Mouse (Mus musculus): ENCODE measurements at regions not wholly inside any gene's neighbourhood (a gene's known extent, or its start where the extent isn't known, plus 50 kb on each side); places are given as distances from the start of the nearest gene placed in this dataset.

- H3K4me2 ChIP-seq (replicated peaks; ENCODE audit: low read depth, low read length), result no peak overlapping the region
- H3K36me3 ChIP-seq (ENCODE audit: insufficient read depth, low read length), result no peaks in the 10 kb centered on the region
- no peak overlapping the region for H3K9ac ChIP-seq (replicated peaks; ENCODE audit: low read depth)
- no peak overlapping the region for H3K27ac ChIP-seq (ENCODE audit: low read length)
- TF ChIP-seq CTCF (IDR thresholded peaks at IDR 0.05) (no peak), EP300 (IDR thresholded peaks at IDR 0.05) (no peak; the same call in 1 of the 2 replicates)
- no peaks in the 10 kb centered on the region for H3K9me3 ChIP-seq (ENCODE audit: low read length)
- DNase-seq (ENCODE audit: low spot score), result peak; percentile 48
- 42% methylated on average over 6 of the region's 6 CpGs for WGBS
- no peaks in the 10 kb centered on the region for H3K27me3 ChIP-seq (replicated peaks; ENCODE audit: insufficient read depth, low read length)
- no peaks in the 10 kb centered on the region for H3K4me1 ChIP-seq (ENCODE audit: insufficient read depth, low read depth, low read length)
- H3K4me3 ChIP-seq (ENCODE audit: low read depth, low read length), result no peak overlapping the region
- peak; percentile 79 for ATAC-seq
These were observed 257.4 kb upstream of the Zpld1 start for GRCm38 (mm10) chr16:55555224-55555623.

DNA sequence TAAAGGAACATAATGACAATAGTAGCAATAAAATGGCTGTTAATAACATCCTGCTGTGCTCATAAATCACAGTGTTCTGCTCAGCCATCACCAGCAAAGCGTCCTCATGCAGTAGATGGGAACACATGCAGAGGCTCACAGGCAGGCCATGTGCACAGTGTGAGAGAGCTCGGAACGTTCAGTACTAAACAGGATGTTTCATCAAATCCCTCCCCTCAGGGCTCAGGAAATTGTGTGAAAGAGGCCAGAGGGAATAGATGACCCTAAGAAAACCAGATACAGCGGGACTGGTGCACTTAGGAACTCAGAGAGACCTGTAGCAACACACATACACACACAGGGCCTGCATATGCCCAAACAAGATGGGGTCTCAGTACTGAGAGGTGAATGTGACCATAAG lies 256.1 kb upstream of the Zpld1 start:
- ATAC-seq (peak; percentile 53; the same call in 1 of the 2 replicates), DNase-seq (ENCODE audit: low spot score) (no peak)
- Histone ChIP-seq H3K4me2 (replicated peaks; ENCODE audit: low read depth, low read length) (no peak overlapping the region), H3K36me3 (ENCODE audit: insufficient read depth, low read length) (no peaks in the 10 kb centered on the region), H3K9ac (replicated peaks; ENCODE audit: low read depth) (no peak overlapping the region), H3K4me3 (ENCODE audit: low read depth, low read length) (no peak overlapping the region), H3K4me1 (ENCODE audit: insufficient read depth, low read depth, low read length) (no peaks in the 10 kb centered on the region), H3K9me3 (ENCODE audit: low read length) (no peaks in the 10 kb centered on the region), H3K27me3 (replicated peaks; ENCODE audit: insufficient read depth, low read length) (no peaks in the 10 kb centered on the region), H3K27ac (ENCODE audit: low read length) (no peak overlapping the region)
- WGBS, result 63% methylated on average over 4 of the region's 4 CpGs
- TF ChIP-seq CTCF (IDR thresholded peaks at IDR 0.05) (no peak), EP300 (IDR thresholded peaks at IDR 0.05) (peak; percentile 66)

DNA sequence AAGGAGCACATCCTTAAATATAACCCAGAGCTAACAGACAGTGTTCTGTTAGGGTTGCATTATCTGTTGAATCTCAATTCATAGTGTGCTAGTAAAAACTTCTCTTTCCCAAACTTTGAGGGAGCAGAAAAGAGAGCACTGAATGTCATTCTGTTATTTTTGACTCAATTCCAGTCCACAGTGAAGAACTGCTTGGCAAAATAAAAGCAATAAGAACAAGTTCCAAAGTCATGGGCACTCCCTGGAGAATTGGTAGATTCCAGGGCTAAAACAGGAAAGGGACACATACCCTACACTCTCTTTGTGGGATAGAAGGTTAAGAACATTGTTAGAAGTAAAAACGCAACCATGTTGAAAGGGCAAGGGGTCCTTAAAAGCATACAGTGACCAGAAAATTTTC lies 253.6 kb upstream of the Zpld1 start:
- Histone ChIP-seq H3K4me1 (ENCODE audit: insufficient read depth, low read depth, low read length) (no peaks in the 10 kb centered on the region), H3K4me3 (ENCODE audit: low read depth, low read length) (no peak overlapping the region), H3K27me3 (replicated peaks; ENCODE audit: insufficient read depth, low read length) (no peaks in the 10 kb centered on the region), H3K4me2 (replicated peaks; ENCODE audit: low read depth, low read length) (no peak overlapping the region), H3K9ac (replicated peaks; ENCODE audit: low read depth) (no peak overlapping the region), H3K9me3 (ENCODE audit: low read length) (no peaks in the 10 kb centered on the region), H3K27ac (ENCODE audit: low read length) (no peak overlapping the region), H3K36me3 (ENCODE audit: insufficient read depth, low read length) (no peaks in the 10 kb centered on the region)
- TF ChIP-seq CTCF (IDR thresholded peaks at IDR 0.05) (no peak), EP300 (IDR thresholded peaks at IDR 0.05) (no peak)
- ATAC-seq, result no peak
- WGBS, result 93% methylated on average over 1 of the region's 1 CpGs
- no peak for DNase-seq (ENCODE audit: low spot score)

- ATAC-seq (peak; percentile 72), DNase-seq (ENCODE audit: low spot score) (peak; percentile 61)
- Histone ChIP-seq H3K36me3 (ENCODE audit: insufficient read depth, low read length) (no peaks in the 10 kb centered on the region), H3K4me1 (ENCODE audit: insufficient read depth, low read depth, low read length) (no peaks in the 10 kb centered on the region), H3K4me3 (ENCODE audit: low read depth, low read length) (no peak overlapping the region), H3K27ac (ENCODE audit: low read length) (no peak overlapping the region), H3K4me2 (replicated peaks; ENCODE audit: low read depth, low read length) (no peak overlapping the region), H3K9me3 (ENCODE audit: low read length) (no peaks in the 10 kb centered on the region), H3K27me3 (replicated peaks; ENCODE audit: insufficient read depth, low read length) (no peaks in the 10 kb centered on the region), H3K9ac (replicated peaks; ENCODE audit: low read depth) (no peak overlapping the region)
- WGBS, result 74% methylated on average over 4 of the region's 4 CpGs
- TF ChIP-seq CTCF (IDR thresholded peaks at IDR 0.05) (no peak), EP300 (IDR thresholded peaks at IDR 0.05) (peak; percentile 45)
These were observed 253.0 kb upstream of the Zpld1 start for GRCm38 (mm10) chr16:55550649-55551312.

DNA sequence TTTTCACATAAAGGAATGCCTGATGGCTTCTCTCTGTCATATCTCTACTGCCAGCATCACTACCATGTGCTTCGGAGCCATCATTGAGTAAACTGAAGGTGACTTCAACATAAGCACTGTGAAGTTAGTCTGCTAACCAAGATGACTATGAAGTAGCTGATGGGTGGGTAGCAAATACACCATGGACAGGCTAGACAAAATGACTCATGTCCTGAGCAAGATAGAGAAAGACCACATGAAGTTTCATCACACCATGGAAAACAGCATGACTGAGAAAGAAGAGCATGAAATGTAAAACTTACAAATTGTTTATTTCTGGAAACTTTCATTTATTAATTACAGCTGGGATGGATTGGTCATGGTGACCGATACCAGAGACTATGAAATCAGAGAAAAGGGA lies 249.3 kb upstream of the Zpld1 start:
- H3K9ac ChIP-seq (replicated peaks; ENCODE audit: low read depth), result no peak overlapping the region
- no peak overlapping the region for H3K27ac ChIP-seq (ENCODE audit: low read length)
- H3K9me3 ChIP-seq (ENCODE audit: low read length), result no peaks in the 10 kb centered on the region
- no peaks in the 10 kb centered on the region for H3K36me3 ChIP-seq (ENCODE audit: insufficient read depth, low read length)
- no peak for DNase-seq (ENCODE audit: low spot score)
- H3K4me1 ChIP-seq (ENCODE audit: insufficient read depth, low read depth, low read length), result no peaks in the 10 kb centered on the region
- no peak for TF ChIP-seq EP300 (IDR thresholded peaks at IDR 0.05)
- no peak for TF ChIP-seq CTCF (IDR thresholded peaks at IDR 0.05)
- no peaks in the 10 kb centered on the region for H3K27me3 ChIP-seq (replicated peaks; ENCODE audit: insufficient read depth, low read length)
- ATAC-seq, result no peak
- 94% methylated on average over 2 of the region's 2 CpGs for WGBS
- H3K4me2 ChIP-seq (replicated peaks; ENCODE audit: low read depth, low read length), result no peak overlapping the region
- no peak overlapping the region for H3K4me3 ChIP-seq (ENCODE audit: low read depth, low read length)

GRCm38 (mm10) chr16:55540336-55541015 lies 242.7 kb upstream of the Zpld1 start:
- 72% methylated on average over 3 of the region's 3 CpGs for WGBS
- no peak for DNase-seq (ENCODE audit: low spot score)
- no peaks in the 10 kb centered on the region for H3K36me3 ChIP-seq (ENCODE audit: insufficient read depth, low read length)

More at GRCm38 (mm10) chr16:55540336-55541015, 242.7 kb upstream of the Zpld1 start:
- no peaks in the 10 kb centered on the region for H3K4me1 ChIP-seq (ENCODE audit: insufficient read depth, low read depth, low read length)
- no peaks in the 10 kb centered on the region for H3K27me3 ChIP-seq (replicated peaks; ENCODE audit: insufficient read depth, low read length)
- no peaks in the 10 kb centered on the region for H3K9me3 ChIP-seq (ENCODE audit: low read length)
- no peak for ATAC-seq
- no peak overlapping the region for H3K4me3 ChIP-seq (ENCODE audit: low read depth, low read length)
- H3K27ac ChIP-seq (ENCODE audit: low read length), result no peak overlapping the region
- H3K4me2 ChIP-seq (replicated peaks; ENCODE audit: low read depth, low read length), result no peak overlapping the region
- H3K9ac ChIP-seq (replicated peaks; ENCODE audit: low read depth), result no peak overlapping the region
- TF ChIP-seq CTCF (IDR thresholded peaks at IDR 0.05) (no peak), EP300 (IDR thresholded peaks at IDR 0.05) (no peak)
